Mouse (Mus musculus): ENCODE measurements around the gene Sel1l3. TPM values are rescaled to one million over a fixed set of nuclear protein-coding genes. Genes with fewer than 3 reads are reported as not detected.
A peak's percentile ranks its signal among the peaks of the same experiment; 100 is the strongest.

Sel1l3 gene
- polyA plus RNA-seq, 1 experiment from 2014 or later, result 7.3 TPM

GRCm38 (mm10) chr5:53114616-53115267, 99.0 kb downstream of the Sel1l3 start:
- ATAC-seq (ENCODE audit: insufficient number of reproducible peaks, insufficient read depth, low FRiP score, low read depth), result no peak
- no peaks in the 10 kb centered on the region for H3K27me3 ChIP-seq (ENCODE audit: control insufficient read depth, insufficient read depth, low read length)
- 67% methylated on average over 12 of the region's 12 CpGs for WGBS
- no peak overlapping the region for H3K4me3 ChIP-seq (ENCODE audit: low read depth, low read length)
- no peak overlapping the region for H3K9ac ChIP-seq (replicated peaks; ENCODE audit: low read depth, low read length)
- no peaks in the 10 kb centered on the region for H3K36me3 ChIP-seq (ENCODE audit: control insufficient read depth, insufficient read depth, low read length)
- no peaks in the 10 kb centered on the region for H3K4me1 ChIP-seq (ENCODE audit: control insufficient read depth, insufficient read depth, low read length)
- H3K9me3 ChIP-seq (ENCODE audit: control insufficient read depth, low read depth, low read length), result no peaks in the 10 kb centered on the region
- H3K4me2 ChIP-seq (replicated peaks; ENCODE audit: low read depth, low read length), result no peak overlapping the region
- no peak overlapping the region for H3K27ac ChIP-seq (ENCODE audit: low read length)

- WGBS, result 87% methylated on average over 5 of the region's 5 CpGs
Observed at GRCm38 (mm10) chr5:53112942-53113341, 100.8 kb downstream of the Sel1l3 start.

GRCm38 (mm10) chr5:53111036-53111435, 102.7 kb downstream of the Sel1l3 start:
- H3K4me2 ChIP-seq (replicated peaks; ENCODE audit: low read depth, low read length), result no peak overlapping the region
- no peak overlapping the region for H3K27ac ChIP-seq (ENCODE audit: low read length)
- H3K4me3 ChIP-seq (ENCODE audit: low read depth, low read length), result no peak overlapping the region
- H3K36me3 ChIP-seq (ENCODE audit: control insufficient read depth, insufficient read depth, low read length), result no peaks in the 10 kb centered on the region
- 73% methylated on average over 5 of the region's 5 CpGs for WGBS
- no peaks in the 10 kb centered on the region for H3K4me1 ChIP-seq (ENCODE audit: control insufficient read depth, insufficient read depth, low read length)
- no peak overlapping the region for H3K9ac ChIP-seq (replicated peaks; ENCODE audit: low read depth, low read length)
- no peaks in the 10 kb centered on the region for H3K9me3 ChIP-seq (ENCODE audit: control insufficient read depth, low read depth, low read length)
- H3K27me3 ChIP-seq (ENCODE audit: control insufficient read depth, insufficient read depth, low read length), result no peaks in the 10 kb centered on the region
- ATAC-seq (ENCODE audit: insufficient number of reproducible peaks, insufficient read depth, low FRiP score, low read depth), result no peak

More at GRCm38 (mm10) chr5:53112942-53113341, 100.8 kb downstream of the Sel1l3 start:
- Histone ChIP-seq H3K27me3 (ENCODE audit: control insufficient read depth, insufficient read depth, low read length) (no peaks in the 10 kb centered on the region), H3K4me3 (ENCODE audit: low read depth, low read length) (no peak overlapping the region), H3K9me3 (ENCODE audit: control insufficient read depth, low read depth, low read length) (no peaks in the 10 kb centered on the region), H3K4me2 (replicated peaks; ENCODE audit: low read depth, low read length) (no peak overlapping the region), H3K27ac (ENCODE audit: low read length) (no peak overlapping the region), H3K9ac (replicated peaks; ENCODE audit: low read depth, low read length) (no peak overlapping the region), H3K36me3 (ENCODE audit: control insufficient read depth, insufficient read depth, low read length) (no peaks in the 10 kb centered on the region), H3K4me1 (ENCODE audit: control insufficient read depth, insufficient read depth, low read length) (no peaks in the 10 kb centered on the region)
- no peak for ATAC-seq (ENCODE audit: insufficient number of reproducible peaks, insufficient read depth, low FRiP score, low read depth)

GRCm38 (mm10) chr5:53110225-53110624, 103.5 kb downstream of the Sel1l3 start:
- no peaks in the 10 kb centered on the region for H3K9me3 ChIP-seq (ENCODE audit: control insufficient read depth, low read depth, low read length)
- H3K36me3 ChIP-seq (ENCODE audit: control insufficient read depth, insufficient read depth, low read length), result no peaks in the 10 kb centered on the region
- no peaks in the 10 kb centered on the region for H3K4me1 ChIP-seq (ENCODE audit: control insufficient read depth, insufficient read depth, low read length)
- H3K27me3 ChIP-seq (ENCODE audit: control insufficient read depth, insufficient read depth, low read length), result no peaks in the 10 kb centered on the region
- no peak overlapping the region for H3K9ac ChIP-seq (replicated peaks; ENCODE audit: low read depth, low read length)
- H3K4me2 ChIP-seq (replicated peaks; ENCODE audit: low read depth, low read length), result no peak overlapping the region
- H3K4me3 ChIP-seq (ENCODE audit: low read depth, low read length), result no peak overlapping the region
- no peak overlapping the region for H3K27ac ChIP-seq (ENCODE audit: low read length)
- 63% methylated on average over 4 of the region's 4 CpGs for WGBS
- ATAC-seq (ENCODE audit: insufficient number of reproducible peaks, insufficient read depth, low FRiP score, low read depth), result 0 out of 2 replicates have a peak, but pooled peaks have one; percentile 30

GRCm38 (mm10) chr5:53108668-53109067, 105.1 kb downstream of the Sel1l3 start:
- ATAC-seq (ENCODE audit: insufficient number of reproducible peaks, insufficient read depth, low FRiP score, low read depth), result no peak
- H3K36me3 ChIP-seq (ENCODE audit: control insufficient read depth, insufficient read depth, low read length), result no peaks in the 10 kb centered on the region
- no peak overlapping the region for H3K4me3 ChIP-seq (ENCODE audit: low read depth, low read length)
- no peaks in the 10 kb centered on the region for H3K9me3 ChIP-seq (ENCODE audit: control insufficient read depth, low read depth, low read length)
- H3K27ac ChIP-seq (ENCODE audit: low read length), result no peak overlapping the region
- no peaks in the 10 kb centered on the region for H3K27me3 ChIP-seq (ENCODE audit: control insufficient read depth, insufficient read depth, low read length)
- no peak overlapping the region for H3K4me2 ChIP-seq (replicated peaks; ENCODE audit: low read depth, low read length)
- no peak overlapping the region for H3K9ac ChIP-seq (replicated peaks; ENCODE audit: low read depth, low read length)
- 91% methylated on average over 1 of the region's 1 CpGs for WGBS
- H3K4me1 ChIP-seq (ENCODE audit: control insufficient read depth, insufficient read depth, low read length), result no peaks in the 10 kb centered on the region

- no peak overlapping the region for H3K4me2 ChIP-seq (replicated peaks; ENCODE audit: low read depth, low read length)
- no peaks in the 10 kb centered on the region for H3K36me3 ChIP-seq (ENCODE audit: control insufficient read depth, insufficient read depth, low read length)
- no peaks in the 10 kb centered on the region for H3K9me3 ChIP-seq (ENCODE audit: control insufficient read depth, low read depth, low read length)
- no peak overlapping the region for H3K9ac ChIP-seq (replicated peaks; ENCODE audit: low read depth, low read length)
- no peak overlapping the region for H3K27ac ChIP-seq (ENCODE audit: low read length)
- no peak for ATAC-seq (ENCODE audit: insufficient number of reproducible peaks, insufficient read depth, low FRiP score, low read depth)
- no peaks in the 10 kb centered on the region for H3K27me3 ChIP-seq (ENCODE audit: control insufficient read depth, insufficient read depth, low read length)
- H3K4me1 ChIP-seq (ENCODE audit: control insufficient read depth, insufficient read depth, low read length), result no peaks in the 10 kb centered on the region
- H3K4me3 ChIP-seq (ENCODE audit: low read depth, low read length), result no peak overlapping the region
- 66% methylated on average over 9 of the region's 9 CpGs for WGBS
Observed at GRCm38 (mm10) chr5:53108026-53108425, 105.7 kb downstream of the Sel1l3 start.

- ATAC-seq (ENCODE audit: insufficient number of reproducible peaks, insufficient read depth, low FRiP score, low read depth), result no peak
- H3K9me3 ChIP-seq (ENCODE audit: control insufficient read depth, low read depth, low read length), result no peaks in the 10 kb centered on the region
- no peak overlapping the region for H3K4me3 ChIP-seq (ENCODE audit: low read depth, low read length)
- H3K4me1 ChIP-seq (ENCODE audit: control insufficient read depth, insufficient read depth, low read length), result no peaks in the 10 kb centered on the region
- WGBS, result 47% methylated on average over 4 of the region's 4 CpGs
- H3K9ac ChIP-seq (replicated peaks; ENCODE audit: low read depth, low read length), result no peak overlapping the region
- no peaks in the 10 kb centered on the region for H3K27me3 ChIP-seq (ENCODE audit: control insufficient read depth, insufficient read depth, low read length)
- H3K4me2 ChIP-seq (replicated peaks; ENCODE audit: low read depth, low read length), result no peak overlapping the region
- H3K36me3 ChIP-seq (ENCODE audit: control insufficient read depth, insufficient read depth, low read length), result no peaks in the 10 kb centered on the region
- H3K27ac ChIP-seq (ENCODE audit: low read length), result no peak overlapping the region
Observed at GRCm38 (mm10) chr5:53106731-53107130, 107.0 kb downstream of the Sel1l3 start.

GRCm38 (mm10) chr5:53106125-53106524, 107.6 kb downstream of the Sel1l3 start:
- Histone ChIP-seq H3K4me2 (replicated peaks; ENCODE audit: low read depth, low read length) (no peak overlapping the region), H3K9ac (replicated peaks; ENCODE audit: low read depth, low read length) (no peak overlapping the region), H3K4me1 (ENCODE audit: control insufficient read depth, insufficient read depth, low read length) (no peaks in the 10 kb centered on the region), H3K27me3 (ENCODE audit: control insufficient read depth, insufficient read depth, low read length) (no peaks in the 10 kb centered on the region), H3K4me3 (ENCODE audit: low read depth, low read length) (no peak overlapping the region), H3K36me3 (ENCODE audit: control insufficient read depth, insufficient read depth, low read length) (no peaks in the 10 kb centered on the region), H3K27ac (ENCODE audit: low read length) (no peak overlapping the region), H3K9me3 (ENCODE audit: control insufficient read depth, low read depth, low read length) (no peaks in the 10 kb centered on the region)
- 61% methylated on average over 4 of the region's 4 CpGs for WGBS
- no peak for ATAC-seq (ENCODE audit: insufficient number of reproducible peaks, insufficient read depth, low FRiP score, low read depth)

GRCm38 (mm10) chr5:53105716-53106115, 108.0 kb downstream of the Sel1l3 start:
- Histone ChIP-seq H3K4me3 (ENCODE audit: low read depth, low read length) (no peak overlapping the region), H3K4me1 (ENCODE audit: control insufficient read depth, insufficient read depth, low read length) (no peaks in the 10 kb centered on the region), H3K36me3 (ENCODE audit: control insufficient read depth, insufficient read depth, low read length) (no peaks in the 10 kb centered on the region), H3K9ac (replicated peaks; ENCODE audit: low read depth, low read length) (no peak overlapping the region), H3K9me3 (ENCODE audit: control insufficient read depth, low read depth, low read length) (no peaks in the 10 kb centered on the region), H3K27me3 (ENCODE audit: control insufficient read depth, insufficient read depth, low read length) (no peaks in the 10 kb centered on the region), H3K4me2 (replicated peaks; ENCODE audit: low read depth, low read length) (no peak overlapping the region), H3K27ac (ENCODE audit: low read length) (no peak overlapping the region)
- no peak for ATAC-seq (ENCODE audit: insufficient number of reproducible peaks, insufficient read depth, low FRiP score, low read depth)
- WGBS, result 73% methylated on average over 8 of the region's 8 CpGs
